Mouse (Mus musculus) kidney, adult 9 months (tissue): ENCODE measurements around the gene Gpbp1l1.

Experiments used
- DNase-seq: peaks from one replicate; pipeline ENCODE4 v3.0.0; 2022

Gene Gpbp1l1

GRCm38 (mm10) chr4:116638821-116639220 lies 81.4 kb downstream of the Gpbp1l1 start:
- DNase-seq, result peak; percentile 4

- no peak for DNase-seq
These were observed 84.6 kb downstream of the Gpbp1l1 start for GRCm38 (mm10) chr4:116642071-116642470.
